Mouse (Mus musculus) CD8-positive naive resting alpha-beta T cell, adult 2 months (primary cell): Measurements from ENCODE around the gene A330070K13Rik.

Experiments
- DNase-seq, 2 experiments: peaks; one replicate each; pipeline ENCODE4 v3.0.0; 2022; ENCODE audit warnings: low read depth in 2 of 2, low spot score in 2 of 2

A330070K13Rik gene

GRCm38 (mm10) chr5:130330801-130331200, 53.6 kb downstream of the A330070K13Rik start:
- no peak for DNase-seq

- no peak for DNase-seq
These were observed 54.5 kb downstream of the A330070K13Rik start for GRCm38 (mm10) chr5:130329889-130330288.
